Mouse (Mus musculus) heart, adult 10 weeks (tissue): ENCODE measurements around the gene Olfr1240. TPM values are rescaled to one million over a fixed set of nuclear protein-coding genes. Genes with fewer than 3 reads are reported as not detected.

ENCODE experiments used
- polyA plus RNA-seq: library from polyadenylated mRNA; stranded (reverse); fragments of 350-450 nt; fragmentation: Illumina TruSeq; extraction: RNeasy Lipid Tissue Mini Kit (QIAGEN cat#74804); gene quantifications from one replicate; pipeline ENCODE4 v1.2.3, GENCODE M21; 2014; ENCODE audit warnings: low read depth, low replicate concordance

Gene Olfr1240
- not detected for polyA plus RNA-seq

DNA sequence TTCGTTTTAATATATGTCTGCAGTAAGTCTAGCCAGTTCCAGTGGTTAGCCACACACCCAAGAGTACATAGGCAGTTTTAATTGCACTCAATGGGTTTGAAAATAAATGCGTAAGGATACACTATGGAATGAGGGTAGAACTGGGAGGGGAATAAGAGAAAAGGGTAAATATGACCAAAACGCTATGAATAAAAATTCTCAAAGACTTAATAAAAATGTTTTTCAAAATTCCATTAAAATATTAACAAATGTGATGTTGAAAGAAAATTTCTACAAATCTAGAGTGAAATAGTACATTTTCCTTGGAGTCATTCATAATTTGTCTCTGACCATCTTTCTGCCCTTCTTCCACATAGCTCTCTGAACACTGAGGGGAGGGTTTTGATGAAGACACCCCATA is at the start of gene Olfr1240:
Olfr1240 (minus strand) TSS at position 101 of the 400 bp plus-strand sequence.

DNA sequence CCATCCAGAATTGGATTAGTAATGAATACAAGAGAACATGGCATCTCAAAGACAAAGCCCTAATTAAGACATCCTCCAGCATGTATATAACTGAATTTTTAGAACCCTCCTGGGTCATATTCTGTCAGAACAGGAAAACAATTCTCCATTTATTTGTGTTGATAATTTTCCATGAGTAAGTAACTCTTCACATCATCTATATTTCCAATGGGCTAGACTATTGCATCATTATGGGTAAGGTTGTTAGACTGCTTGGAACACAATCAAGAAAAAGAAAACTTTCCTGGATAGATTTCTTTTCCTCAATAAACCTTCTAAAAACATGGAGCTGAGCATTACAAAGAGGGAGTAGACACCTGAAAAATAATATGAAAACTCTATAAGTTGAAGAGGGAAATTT is 44.2 kb upstream of the Olfr1240 start, which contains the start of gene Olfr1241:
Olfr1241 (minus strand) TSS at position 101 of the 400 bp plus-strand sequence.

DNA sequence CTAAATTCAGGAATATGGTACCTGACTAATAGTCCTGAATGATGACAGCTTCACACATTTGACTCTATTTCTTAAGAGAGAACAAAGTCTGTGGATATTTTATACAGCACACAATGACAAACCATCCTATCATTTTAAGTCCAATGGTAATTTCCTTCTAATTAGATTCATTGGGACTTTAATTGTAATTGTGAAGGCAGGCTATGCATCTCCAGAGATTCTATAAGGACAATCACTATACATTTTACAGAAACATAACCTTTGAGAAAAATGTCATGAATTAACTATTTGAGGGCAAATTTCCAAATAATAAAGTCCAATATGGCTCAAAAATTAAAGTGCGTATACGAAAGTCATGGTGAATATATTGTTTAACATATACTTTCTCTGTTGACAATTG is 22.5 kb downstream of the Olfr1240 start, which contains the start of gene Olfr1239:
Olfr1239 (minus strand) TSS at position 101 of the 400 bp plus-strand sequence.

DNA sequence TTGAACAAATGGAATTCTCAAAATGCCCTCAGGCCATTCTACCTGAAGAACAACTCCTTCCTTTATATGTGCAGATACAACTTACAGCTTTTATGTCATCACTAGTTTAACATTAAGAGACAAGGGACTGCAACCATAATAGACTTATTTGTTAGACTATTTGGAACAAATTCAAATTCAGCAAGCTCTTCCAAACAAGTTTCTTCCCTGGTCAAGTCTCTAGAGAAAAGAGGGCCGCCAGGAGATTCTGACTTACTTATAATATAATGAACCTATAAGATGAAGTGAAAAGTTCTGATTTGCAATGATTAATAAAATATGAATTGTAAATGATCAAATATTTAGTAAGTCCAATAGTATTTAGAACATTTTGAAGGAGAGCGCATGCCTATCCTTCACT is 33.2 kb downstream of the Olfr1240 start, which contains the start of gene Olfr1238:
Olfr1238 (minus strand) TSS at position 101 of the 400 bp plus-strand sequence.

Other genes with a start within 250 kb of the Olfr1240 start
- gene Olfr1226, start 243.0 kb downstream of the Olfr1240 start, polyA plus RNA-seq: not detected
- gene Olfr1228, start 188.9 kb downstream of the Olfr1240 start, polyA plus RNA-seq: not detected
- not detected for gene Olfr1229, start 155.0 kb downstream of the Olfr1240 start, polyA plus RNA-seq
- gene Olfr1230, start 145.7 kb downstream of the Olfr1240 start, polyA plus RNA-seq: not detected
- not detected for gene Olfr1231, start 135.9 kb downstream of the Olfr1240 start, polyA plus RNA-seq
- not detected for gene Olfr1232, start 113.3 kb downstream of the Olfr1240 start, polyA plus RNA-seq
- gene Olfr1233, start 100.6 kb downstream of the Olfr1240 start, polyA plus RNA-seq: not detected
- gene Olfr1234, start 78.1 kb downstream of the Olfr1240 start, polyA plus RNA-seq: not detected
- not detected for gene Olfr1238, start 33.3 kb downstream of the Olfr1240 start, polyA plus RNA-seq
- gene Olfr1239, start 22.6 kb downstream of the Olfr1240 start, polyA plus RNA-seq: not detected
- gene Olfr1241, start 44.1 kb upstream of the Olfr1240 start, polyA plus RNA-seq: not detected
- not detected for gene Olfr1242, start 55.3 kb upstream of the Olfr1240 start, polyA plus RNA-seq
- gene Olfr1243, start 88.5 kb upstream of the Olfr1240 start, polyA plus RNA-seq: not detected
- not detected for gene Olfr1245, start 135.4 kb upstream of the Olfr1240 start, polyA plus RNA-seq
- gene Olfr1246, start 150.2 kb upstream of the Olfr1240 start, polyA plus RNA-seq: not detected
- not detected for gene Olfr1247, start 171.1 kb upstream of the Olfr1240 start, polyA plus RNA-seq
- not detected for gene Olfr1248, start 175.2 kb upstream of the Olfr1240 start, polyA plus RNA-seq
- not detected for gene Olfr1249, start 192.0 kb upstream of the Olfr1240 start, polyA plus RNA-seq
- gene Olfr1250, start 218.5 kb upstream of the Olfr1240 start, polyA plus RNA-seq: not detected
- not detected for gene Olfr1251, start 228.9 kb upstream of the Olfr1240 start, polyA plus RNA-seq